Mouse (Mus musculus): Measurements from ENCODE around the gene Slc25a45.

GRCm38 (mm10) chr19:5846154-5846553 is 31.5 kb upstream of the Slc25a45 start:
- TF ChIP-seq CTCF (conservative IDR thresholded peaks at IDR 0.05; ENCODE audit: low read length), result no peak
- TF ChIP-seq POU5F1 (IDR thresholded peaks at IDR 0.05; ENCODE audit: borderline replicate concordance, low read length), result no peak
